Mouse (Mus musculus): Measurements from ENCODE around the gene Pik3cg.

The Pik3cg gene

DNA sequence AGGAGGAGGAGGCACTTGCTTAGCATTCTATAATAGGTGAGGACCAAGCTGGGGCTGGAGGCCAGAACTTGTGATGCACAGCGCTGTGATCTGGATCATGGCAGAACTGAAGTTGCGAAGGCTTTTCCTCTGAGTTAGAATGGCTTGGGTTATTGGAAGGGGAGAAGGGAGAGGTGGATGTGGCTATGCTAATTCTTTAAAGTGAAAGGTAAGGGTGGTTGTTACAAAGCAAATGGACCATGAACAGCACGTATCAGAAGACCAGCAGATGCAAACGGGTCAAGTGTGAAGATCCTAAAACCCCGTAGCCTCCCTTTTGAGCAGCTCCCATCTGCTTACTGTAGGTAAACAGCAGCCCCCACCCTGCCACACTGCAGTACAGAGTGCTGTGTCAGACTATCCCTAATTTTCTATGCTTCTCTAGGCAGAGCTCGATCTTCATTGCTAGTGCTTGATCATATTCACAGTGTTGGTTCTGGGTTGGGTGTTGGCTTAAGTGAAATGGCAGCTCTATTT lies 7.3 kb downstream of the Pik3cg start:
- DNase-seq = no peak

DNA sequence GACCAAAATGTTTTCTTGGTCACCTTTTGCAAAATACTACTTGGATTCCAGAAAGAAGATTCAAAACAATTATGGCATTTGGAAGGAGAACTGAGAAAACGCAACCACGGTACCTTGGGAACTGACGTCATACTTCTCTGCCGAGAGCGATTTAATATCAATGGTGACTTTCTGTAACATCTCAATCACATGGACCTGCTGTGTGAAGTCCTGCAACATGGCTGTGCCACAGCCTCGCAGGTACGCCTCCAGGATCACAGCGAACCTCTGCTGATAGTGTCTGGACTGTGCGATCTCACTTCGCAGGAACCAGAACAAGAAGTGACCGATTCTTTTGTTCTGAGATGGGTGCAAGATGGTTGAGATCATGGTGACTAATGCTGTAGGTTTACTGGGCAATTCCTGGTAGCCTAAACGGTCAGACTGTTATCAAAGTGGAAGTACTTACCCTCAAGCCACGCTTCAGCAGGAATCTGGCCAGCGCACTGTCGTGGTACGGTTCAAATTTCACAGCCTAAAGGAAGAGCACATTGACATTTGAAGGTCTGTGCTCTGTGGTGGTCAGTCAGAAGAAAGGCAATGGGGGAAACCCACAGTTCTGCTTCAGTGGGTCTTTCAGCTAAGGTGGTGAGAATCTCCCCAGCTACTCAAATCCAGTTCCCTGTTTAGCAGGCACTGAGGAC lies 7.9 kb downstream of the Pik3cg start:
- DNase-seq = no peak

DNA sequence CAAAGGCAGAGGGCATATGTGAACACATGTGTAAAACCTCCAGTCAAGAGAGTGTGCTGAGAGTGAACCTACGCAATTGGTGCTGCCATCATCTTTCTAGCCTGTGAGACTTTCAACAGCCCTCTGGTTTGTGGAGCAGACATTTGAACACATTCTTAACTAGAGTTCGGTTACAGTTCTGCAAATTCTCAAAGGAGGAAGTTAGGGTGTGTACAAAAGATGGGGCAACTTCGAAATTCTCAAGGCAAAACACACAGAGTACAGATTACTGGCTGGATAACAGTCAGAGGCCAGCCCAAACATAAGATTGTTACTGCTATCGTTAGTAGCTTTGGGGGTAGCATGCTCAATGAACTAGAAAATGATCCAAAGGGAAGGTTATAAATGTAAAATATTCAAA lies 9.0 kb downstream of the Pik3cg start:
- DNase-seq = no peak

DNA sequence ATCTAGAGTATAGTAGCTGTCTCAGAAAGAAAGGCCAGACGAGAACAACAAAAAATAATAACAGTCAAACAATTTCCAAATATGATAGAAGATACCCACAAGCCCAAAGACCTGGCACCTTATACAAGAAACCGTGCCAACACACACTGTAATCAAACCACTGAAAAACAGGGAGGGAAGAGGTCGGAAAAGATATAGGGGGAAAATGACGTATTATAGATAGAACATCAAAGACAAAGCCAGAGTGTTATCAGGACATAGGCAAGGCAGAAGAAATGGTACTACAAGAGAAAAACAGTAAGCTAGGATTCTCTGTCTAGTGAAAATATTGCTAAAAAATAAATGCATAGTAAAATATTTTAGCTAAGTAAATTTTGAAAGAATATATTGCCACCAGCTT lies 10.4 kb downstream of the Pik3cg start:
- no peak for DNase-seq

DNA sequence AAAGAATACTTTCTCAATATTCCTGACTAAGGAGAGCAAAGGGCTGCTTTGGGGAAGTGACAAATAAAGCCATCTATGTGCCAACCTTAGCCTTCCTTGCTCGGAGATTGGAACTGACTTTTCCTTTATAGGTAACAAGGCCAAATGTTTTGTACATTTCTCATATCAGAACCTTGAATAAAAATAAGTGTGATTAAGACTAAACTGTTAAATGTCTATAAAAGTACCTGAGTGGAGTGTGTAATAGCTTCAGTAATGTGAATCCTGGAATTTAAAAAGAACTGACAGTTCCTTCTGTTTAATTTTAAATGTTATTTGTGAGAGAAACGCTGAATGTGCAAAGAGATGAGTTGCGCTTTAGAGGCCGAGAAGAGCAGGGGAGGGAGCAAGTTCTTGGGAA lies 13.5 kb downstream of the Pik3cg start:
- DNase-seq = no peak

DNA sequence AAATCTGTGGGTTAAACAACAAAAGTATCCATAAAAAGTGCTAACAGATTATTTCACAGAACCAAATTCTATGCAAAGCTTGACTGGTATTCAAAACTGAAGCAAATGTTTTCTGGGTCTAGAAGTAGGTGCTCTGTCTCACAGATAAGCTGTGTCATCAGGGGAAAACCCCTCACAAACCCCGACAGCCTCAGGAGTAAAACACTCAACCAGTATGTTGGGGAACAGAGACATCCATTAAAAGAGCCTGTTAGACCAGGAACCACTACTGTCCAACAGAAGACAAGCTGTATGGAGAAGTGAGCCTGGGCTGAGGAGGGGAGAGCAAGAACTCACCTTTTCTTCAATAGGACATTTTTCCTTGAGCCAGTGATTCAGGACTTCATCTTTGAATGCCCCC lies 14.1 kb downstream of the Pik3cg start:
- no peak for DNase-seq

DNA sequence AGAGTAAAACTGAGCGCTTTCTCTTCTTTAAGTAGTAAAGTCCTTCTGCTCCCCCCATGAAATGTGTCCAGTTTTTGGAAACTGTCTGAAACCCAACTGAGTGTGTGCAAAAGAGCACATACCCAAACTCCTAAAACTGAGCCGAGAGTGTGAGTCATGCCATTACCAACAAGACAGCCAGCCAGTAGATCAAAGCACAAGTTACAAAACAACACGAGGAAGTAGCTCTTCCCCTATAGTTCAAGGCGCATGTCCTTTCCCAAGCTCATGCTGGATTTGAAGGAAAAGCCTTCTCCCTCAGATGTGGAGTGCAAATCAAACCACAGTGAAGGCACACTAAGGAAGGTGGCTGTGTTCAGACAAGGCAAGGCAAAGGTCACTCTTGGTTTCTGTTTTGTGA lies 17.5 kb downstream of the Pik3cg start:
- DNase-seq = no peak

DNA sequence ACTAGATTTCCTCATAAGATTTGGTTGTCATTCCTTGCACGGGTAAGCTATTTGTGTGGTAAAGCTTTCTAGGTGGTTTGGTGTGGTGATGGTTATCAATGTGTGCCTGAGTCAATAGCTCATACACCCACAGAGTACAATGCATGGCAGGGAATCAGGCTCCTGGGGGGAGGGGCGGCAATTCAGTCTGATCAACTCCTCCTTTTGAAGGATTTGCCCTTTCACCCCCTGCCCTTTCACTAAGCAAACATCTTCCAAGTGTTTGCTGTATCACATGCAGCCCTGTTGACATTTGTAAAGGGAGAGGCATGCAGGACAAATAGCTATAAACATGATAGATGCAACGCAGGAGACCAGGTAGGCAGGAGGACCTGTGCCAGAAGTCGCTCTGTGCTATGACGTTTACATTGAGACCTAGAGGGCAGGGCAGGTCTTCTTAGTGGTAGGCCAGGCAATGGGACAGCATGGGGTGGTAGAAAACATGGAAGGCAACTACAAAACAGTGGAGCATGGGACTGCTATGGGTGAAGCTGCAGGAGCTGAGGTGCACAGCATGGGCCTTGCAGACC lies 20.7 kb downstream of the Pik3cg start:
- no peak for DNase-seq

DNA sequence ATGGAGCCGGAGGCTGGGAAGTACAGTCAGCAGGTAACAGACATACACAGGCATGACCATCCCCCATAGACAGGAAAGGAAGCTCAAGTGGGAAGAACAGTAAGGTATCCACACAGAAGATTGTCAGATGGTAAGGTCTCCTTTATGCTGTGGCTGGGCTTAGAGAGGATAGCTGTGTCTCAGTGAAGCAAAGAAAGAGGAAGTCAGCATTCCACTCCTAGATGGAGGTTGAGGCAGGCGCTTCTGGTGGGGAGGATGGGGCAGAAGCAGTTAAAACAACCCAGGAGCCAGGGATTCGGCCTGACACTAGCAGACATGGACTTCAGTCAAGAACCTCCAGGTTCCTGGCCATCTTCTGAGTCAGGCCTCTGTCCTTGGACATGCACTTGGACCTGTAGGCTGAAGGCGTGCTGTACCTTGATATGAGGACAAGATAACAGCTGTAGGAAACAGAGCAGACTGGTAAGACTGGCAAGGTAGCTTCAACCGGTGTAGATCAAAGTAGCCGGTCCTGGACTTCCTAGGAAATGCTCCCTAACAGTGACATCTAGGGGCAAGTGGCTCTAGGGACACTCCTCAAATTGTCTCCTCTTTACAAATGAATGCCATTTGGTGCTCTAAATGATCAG lies 21.7 kb downstream of the Pik3cg start:
- no peak for DNase-seq

DNA sequence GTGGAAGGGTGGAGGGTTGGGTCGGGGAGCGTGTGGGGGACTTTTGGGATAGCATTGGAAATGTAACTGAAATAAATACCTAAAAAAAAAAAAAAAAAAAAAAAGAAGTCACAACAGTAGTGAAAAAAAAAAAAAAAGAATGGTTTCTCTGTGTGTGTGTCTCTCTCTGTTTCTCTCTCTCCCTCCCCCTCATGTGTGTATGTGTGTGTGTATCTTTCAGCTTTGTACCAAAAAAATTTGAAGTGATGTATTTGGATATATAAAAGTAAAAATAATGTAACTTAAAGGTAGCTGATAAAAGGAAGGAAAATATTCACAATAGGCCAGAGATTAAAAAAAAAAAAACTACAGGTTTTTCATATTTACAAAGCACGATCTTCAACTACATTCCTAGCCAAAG lies 23.6 kb downstream of the Pik3cg start:
- no peak for DNase-seq

DNA sequence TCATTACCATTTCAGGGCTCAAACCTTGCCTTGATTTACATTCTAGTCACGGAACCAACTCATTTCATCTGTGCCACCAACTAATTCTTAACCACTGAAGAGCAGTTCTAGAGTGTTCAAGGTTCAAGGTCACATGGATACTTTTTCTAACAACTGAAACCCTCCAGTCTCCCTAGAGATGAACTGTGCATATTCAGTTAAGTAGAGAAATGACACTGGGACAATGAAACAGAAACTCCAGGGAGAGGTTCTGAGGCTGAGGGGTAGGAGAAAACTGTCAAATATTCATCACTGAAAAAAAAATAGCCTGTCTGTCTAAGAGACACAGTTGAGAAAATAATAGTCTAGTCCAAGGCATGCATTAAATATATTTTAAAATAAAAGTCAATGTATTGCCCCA lies 24.9 kb downstream of the Pik3cg start:
- no peak for DNase-seq

DNA sequence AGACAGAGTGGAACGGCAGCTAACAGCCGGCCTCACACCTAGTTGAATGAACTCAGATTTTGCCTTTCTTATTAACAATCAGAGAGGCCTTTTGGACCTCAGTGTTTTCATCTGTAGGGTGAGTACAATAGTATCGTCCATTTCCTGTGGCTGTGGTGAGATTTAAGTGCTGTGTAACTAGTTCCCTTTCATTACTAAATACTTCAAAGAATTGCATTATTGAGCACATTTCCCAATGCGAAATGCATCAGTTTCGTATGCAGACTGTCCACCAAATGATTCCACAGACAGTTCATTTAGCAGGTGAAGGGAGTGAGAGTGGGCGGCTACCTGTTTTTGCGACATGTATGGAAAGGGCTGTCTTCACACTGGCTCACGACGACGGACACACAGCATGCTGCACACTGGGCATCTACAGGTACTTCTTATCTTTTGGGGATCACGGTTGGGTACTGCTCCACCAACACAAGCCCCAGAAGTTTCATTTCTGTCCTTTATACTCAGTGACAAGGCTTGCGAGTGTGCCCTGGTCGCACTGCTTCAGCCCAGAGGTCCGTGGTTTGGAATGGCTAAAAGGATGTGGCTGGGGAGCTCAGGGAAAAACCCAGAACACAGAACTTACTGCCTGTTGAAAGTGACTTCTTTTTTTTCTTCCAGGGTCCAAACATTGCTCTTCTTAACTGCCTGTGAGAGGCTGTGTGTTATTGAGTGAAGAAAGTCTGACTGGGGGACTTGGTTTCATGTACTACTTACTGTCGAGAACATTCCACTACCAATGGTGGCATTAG lies 25.6 kb downstream of the Pik3cg start:
- DNase-seq = no peak

DNA sequence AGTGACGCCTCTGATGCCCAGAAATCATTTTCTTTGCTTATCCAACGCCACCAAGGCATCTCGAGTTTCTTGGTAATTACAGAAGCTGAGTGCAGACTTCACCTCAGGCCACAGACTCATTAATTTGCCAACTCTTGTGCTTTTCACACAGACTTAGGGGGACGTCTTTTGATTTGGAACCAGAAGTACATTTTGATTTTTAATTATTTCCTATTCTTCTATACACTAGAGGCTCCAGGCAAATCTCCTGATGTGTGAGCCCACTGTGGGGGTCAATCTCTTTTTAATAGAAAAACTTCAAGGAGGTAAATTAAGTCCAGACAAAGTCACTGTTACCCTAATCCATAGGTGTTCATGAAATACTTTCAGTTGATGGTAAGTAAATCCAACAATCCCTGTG lies 26.6 kb downstream of the Pik3cg start:
- no peak for DNase-seq

DNA sequence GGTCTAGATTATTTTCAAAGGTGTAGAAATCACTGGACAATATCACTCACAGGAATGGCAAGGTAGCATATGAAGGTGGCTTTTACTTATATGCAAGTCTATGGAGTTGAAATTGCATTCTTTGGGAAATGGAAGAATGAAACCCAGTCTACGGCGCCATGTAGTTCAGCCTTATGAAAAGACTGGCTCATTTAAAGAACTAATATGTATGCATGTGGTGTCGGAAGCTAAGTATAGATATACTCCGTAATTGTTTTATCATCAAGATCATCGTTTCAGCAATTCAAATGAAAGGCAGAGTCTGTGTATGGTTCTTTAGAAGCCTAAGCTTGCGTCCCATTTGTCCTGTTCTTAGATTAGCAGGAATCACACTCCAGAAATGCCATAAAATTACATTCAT lies 34.0 kb downstream of the Pik3cg start:
- DNase-seq = no peak

DNA sequence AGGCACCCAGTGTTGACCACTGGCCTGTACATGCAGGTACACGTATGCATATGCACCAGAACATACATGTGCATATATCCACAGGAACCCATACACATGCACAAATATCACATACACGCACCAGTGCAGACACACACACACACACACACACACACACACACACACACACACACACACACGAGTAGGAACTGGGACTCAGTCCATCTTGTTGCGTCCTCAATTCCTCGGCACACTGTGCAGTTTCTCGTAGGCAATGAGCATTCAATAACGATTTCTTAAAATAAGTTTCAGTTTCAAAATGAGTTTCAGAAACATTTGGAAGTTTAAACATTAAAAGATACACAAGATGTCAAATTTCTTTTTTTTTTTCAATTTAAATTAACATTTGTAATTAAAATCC lies 35.6 kb downstream of the Pik3cg start:
- DNase-seq = no peak

DNA sequence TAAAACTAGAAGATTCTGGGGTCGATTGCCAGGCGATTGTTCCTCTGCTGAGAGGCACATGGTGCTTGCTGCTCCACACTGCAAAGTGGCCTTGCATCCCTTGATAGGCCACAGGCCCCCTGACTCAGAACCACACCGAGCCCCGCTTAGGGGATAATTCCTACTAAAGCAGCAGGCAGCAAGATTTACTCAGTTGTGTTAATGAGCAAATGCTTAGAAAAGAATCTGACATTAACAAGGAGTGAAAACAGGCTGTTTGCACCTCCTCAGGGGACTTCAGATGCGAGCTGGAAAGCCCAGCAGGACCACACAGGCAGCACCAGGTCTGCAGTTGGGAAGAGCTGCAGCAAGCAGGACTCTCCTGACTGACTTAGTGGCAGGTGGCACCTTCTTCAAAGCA lies 39.3 kb downstream of the Pik3cg start:
- DNase-seq = no peak

DNA sequence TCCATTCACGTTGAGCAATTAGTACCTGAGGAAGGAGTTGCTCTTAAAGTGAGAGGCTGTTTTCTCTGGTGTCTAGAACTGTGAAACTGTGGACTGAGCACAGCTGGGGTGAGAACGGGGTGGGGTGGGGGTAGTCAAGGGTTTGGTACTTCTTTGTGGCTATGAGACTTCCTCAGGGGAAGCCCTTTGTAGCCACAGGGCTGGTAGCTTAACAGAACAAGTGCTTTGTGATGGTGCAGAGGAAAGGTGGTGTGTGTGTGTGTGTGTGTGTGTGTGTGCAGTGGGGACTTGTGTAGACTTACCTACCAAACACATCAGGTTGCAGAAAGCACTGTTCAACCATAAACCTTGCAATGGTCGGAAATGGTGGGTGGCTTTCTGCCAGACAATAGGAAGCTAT lies 39.7 kb downstream of the Pik3cg start:
- no peak for DNase-seq

DNA sequence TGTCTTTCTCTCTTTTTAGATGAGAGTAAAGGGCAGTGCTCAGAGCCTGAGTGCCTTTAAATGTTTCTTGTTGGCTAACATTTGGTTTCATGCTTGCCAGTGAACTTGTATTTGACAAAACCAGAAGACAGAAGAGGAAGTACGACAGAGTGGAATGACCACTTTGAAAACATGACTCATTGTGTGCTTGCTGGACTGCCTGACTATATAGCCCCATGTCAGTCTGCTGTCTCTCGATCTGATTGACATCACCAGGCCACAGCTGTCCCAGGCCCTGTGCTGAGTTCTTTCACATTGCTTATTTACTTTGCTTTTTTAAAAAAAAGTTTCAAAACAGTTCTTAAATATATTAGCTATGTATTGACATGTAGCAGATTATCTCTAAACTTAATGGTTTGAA lies 44.8 kb downstream of the Pik3cg start:
- DNase-seq = no peak

DNA sequence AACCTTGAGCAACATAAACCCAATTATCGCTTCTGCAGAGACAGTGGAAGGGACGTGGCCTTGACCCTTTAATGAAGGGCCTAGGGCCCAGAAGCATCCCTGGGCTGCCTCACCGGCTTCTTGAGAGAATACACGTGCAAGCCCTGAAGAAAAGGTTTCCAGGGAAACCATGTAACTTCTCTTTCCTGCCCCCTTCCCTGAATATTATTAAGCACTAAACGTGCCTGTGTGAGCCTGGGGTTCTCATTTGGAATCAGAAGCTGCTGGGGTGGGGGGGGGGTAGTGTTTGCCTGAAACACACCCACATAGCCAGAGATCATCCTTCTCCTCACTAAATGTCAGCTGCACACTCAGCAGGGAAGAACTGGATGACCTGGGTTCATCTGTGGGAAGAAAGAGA lies 49.7 kb downstream of the Pik3cg start:
- no peak for DNase-seq

DNA sequence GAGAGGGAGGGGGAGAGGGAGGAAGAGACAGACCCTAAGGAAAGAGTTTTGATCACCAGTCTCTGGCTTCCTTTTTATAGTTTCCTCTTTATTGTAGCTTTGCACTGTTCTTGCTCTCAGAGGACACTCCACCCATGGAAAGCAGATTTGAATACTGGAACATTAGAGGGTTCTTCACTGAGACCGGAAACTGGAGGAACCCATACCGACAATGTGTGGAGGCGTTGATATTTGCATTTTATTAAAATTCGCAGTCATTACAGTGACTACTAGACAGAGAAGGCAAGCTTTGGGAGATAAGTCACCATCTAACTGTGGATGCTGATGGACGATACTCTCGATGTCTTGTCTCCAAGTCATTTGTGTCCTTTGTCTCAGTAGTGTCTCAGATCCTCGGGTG lies 61.9 kb downstream of the Pik3cg start:
- no peak for DNase-seq

DNA sequence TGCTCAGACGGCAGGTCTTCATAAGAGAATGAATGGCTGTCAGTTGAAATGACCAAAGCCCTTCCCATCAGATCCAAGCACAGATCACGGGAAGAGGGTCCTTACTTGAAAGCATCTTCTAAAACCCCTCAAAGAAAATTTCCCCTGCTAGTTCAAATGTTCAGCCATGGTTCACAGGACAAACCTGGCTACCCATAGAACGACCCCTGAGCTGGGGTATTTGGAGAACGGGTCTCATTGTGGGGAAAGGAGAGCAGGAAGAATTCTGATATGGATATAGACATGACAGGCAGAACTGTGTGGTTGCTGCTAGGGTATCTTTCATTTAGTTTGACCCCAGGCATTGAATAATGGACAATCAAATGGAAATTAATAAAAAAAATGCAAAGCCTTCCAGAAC lies 62.8 kb downstream of the Pik3cg start:
- no peak for DNase-seq

DNA sequence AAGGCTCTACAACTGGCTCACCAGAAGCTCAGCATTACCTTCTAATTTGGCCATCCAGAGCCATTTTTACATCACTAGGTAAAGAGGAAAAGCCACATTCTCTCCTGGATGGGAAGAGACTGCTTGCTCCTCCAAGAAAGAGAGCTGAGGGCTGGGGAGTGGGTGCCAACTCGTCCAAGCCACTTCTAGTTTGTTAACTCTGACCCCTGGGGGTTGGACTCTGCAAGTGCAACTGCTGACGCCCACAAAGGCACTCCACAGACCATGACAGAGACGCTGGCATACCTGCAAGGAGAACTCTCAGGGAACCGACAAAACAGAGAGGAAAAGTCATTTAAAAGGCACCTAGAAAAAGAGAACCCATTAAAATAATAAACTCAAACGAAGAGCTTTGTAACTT lies 63.9 kb downstream of the Pik3cg start:
- peak; percentile 57 for DNase-seq

DNA sequence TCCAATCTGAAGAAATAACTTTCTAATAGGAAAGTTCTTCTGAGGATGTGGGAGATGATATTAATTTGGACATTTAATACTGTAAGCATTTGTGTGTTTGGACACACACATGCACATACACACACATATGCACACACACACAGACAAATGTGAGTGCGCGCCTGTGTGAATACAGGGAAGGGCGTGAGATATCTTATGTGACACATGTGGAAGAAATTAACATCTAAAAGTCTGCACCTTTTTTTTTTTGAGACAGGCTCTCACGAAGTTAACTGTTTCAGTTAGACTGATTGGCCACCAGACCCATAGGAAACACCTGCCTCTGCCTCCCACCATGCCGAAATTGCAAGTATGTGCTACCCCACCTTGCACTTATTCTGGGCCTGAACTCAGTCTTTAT lies 64.7 kb downstream of the Pik3cg start:
- no peak for DNase-seq

DNA sequence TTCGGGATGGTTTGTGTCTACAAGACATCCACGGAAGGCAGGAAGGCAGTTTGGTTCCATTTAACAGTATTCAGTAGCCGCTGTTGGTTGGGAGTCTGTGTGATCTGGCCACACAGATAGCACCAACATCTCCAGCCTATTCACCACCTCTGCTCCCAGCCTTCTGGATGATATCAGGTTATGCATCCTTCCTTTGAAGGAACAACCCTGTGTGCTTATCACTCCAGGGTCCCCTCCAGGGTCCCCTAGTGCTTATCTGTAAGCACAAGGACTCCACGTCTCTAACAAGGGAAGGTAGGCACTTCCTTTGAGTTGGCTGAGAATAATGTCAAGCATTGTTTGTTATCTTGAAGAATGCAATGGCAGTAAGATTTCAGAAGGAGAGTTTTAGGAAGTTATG lies 65.3 kb downstream of the Pik3cg start:
- no peak for DNase-seq

Data from right cerebral cortex, adult 18-20 months (tissue).